Mouse (Mus musculus): ENCODE measurements at regions not wholly inside any gene's neighbourhood (a gene's known extent, or its start where the extent isn't known, plus 50 kb on each side); places are given as distances from the start of the nearest gene placed in this dataset.

GRCm38 (mm10) chr3:19829752-19830151 is 127.1 kb upstream of the Cp start:
- Histone ChIP-seq H3K4me2 (ENCODE audit: low read depth, low read length) (no peak overlapping the region), H3K4me3 (ENCODE audit: low read length) (no peak overlapping the region), H3K9me3 (replicated peaks; ENCODE audit: control insufficient read depth, low read length) (no peaks in the 10 kb centered on the region), H3K36me3 (ENCODE audit: control insufficient read depth, insufficient read depth) (no peaks in the 10 kb centered on the region), H3K4me1 (ENCODE audit: control insufficient read depth, insufficient read depth, low read length) (no peaks in the 10 kb centered on the region), H3K27me3 (ENCODE audit: control insufficient read depth, insufficient read depth, low read length) (no peaks in the 10 kb centered on the region), H3K9ac (ENCODE audit: low read length) (no peak overlapping the region), H3K27ac (ENCODE audit: low read length) (no peak overlapping the region)
- ATAC-seq (replicated peaks; ENCODE audit: extremely low read depth, insufficient read depth, low FRiP score) = no peak
- WGBS = 82% methylated on average over 2 of the region's 2 CpGs

- no peak for ATAC-seq (replicated peaks; ENCODE audit: extremely low read depth, insufficient read depth, low FRiP score)
- Histone ChIP-seq H3K4me3 (ENCODE audit: low read length) (no peak overlapping the region), H3K9ac (ENCODE audit: low read length) (no peak overlapping the region), H3K27me3 (ENCODE audit: control insufficient read depth, insufficient read depth, low read length) (no peaks in the 10 kb centered on the region), H3K4me2 (ENCODE audit: low read depth, low read length) (no peak overlapping the region), H3K27ac (ENCODE audit: low read length) (no peak overlapping the region), H3K4me1 (ENCODE audit: control insufficient read depth, insufficient read depth, low read length) (no peaks in the 10 kb centered on the region), H3K36me3 (ENCODE audit: control insufficient read depth, insufficient read depth) (no peaks in the 10 kb centered on the region), H3K9me3 (replicated peaks; ENCODE audit: control insufficient read depth, low read length) (no peaks in the 10 kb centered on the region)
- WGBS = 83% methylated on average over 6 of the region's 6 CpGs
Measured at GRCm38 (mm10) chr3:19848031-19848735, 108.7 kb upstream of the Cp start.

- Histone ChIP-seq H3K4me3 (ENCODE audit: low read length) (no peak overlapping the region), H3K4me2 (ENCODE audit: low read depth, low read length) (no peak overlapping the region), H3K4me1 (ENCODE audit: control insufficient read depth, insufficient read depth, low read length) (no peaks in the 10 kb centered on the region), H3K9ac (ENCODE audit: low read length) (no peak overlapping the region), H3K36me3 (ENCODE audit: control insufficient read depth, insufficient read depth) (no peaks in the 10 kb centered on the region), H3K9me3 (replicated peaks; ENCODE audit: control insufficient read depth, low read length) (no peaks in the 10 kb centered on the region), H3K27me3 (ENCODE audit: control insufficient read depth, insufficient read depth, low read length) (no peaks in the 10 kb centered on the region), H3K27ac (ENCODE audit: low read length) (no peak overlapping the region)
- 65% methylated on average over 1 of the region's 1 CpGs for WGBS
- no peak for ATAC-seq (replicated peaks; ENCODE audit: extremely low read depth, insufficient read depth, low FRiP score)
Measured at GRCm38 (mm10) chr3:19848736-19849269, 108.1 kb upstream of the Cp start.

- H3K27ac ChIP-seq (ENCODE audit: low read length) = no peak overlapping the region
- no peaks in the 10 kb centered on the region for H3K9me3 ChIP-seq (replicated peaks; ENCODE audit: control insufficient read depth, low read length)
- no peaks in the 10 kb centered on the region for H3K4me1 ChIP-seq (ENCODE audit: control insufficient read depth, insufficient read depth, low read length)
- H3K36me3 ChIP-seq (ENCODE audit: control insufficient read depth, insufficient read depth) = no peaks in the 10 kb centered on the region
- H3K27me3 ChIP-seq (ENCODE audit: control insufficient read depth, insufficient read depth, low read length) = no peaks in the 10 kb centered on the region
- 65% methylated on average over 2 of the region's 2 CpGs for WGBS
- H3K4me3 ChIP-seq (ENCODE audit: low read length) = no peak overlapping the region
- ATAC-seq (replicated peaks; ENCODE audit: extremely low read depth, insufficient read depth, low FRiP score) = no peak
- H3K4me2 ChIP-seq (ENCODE audit: low read depth, low read length) = no peak overlapping the region
- no peak overlapping the region for H3K9ac ChIP-seq (ENCODE audit: low read length)
Measured at GRCm38 (mm10) chr3:19882623-19883022, 74.2 kb upstream of the Cp start.

GRCm38 (mm10) chr3:19888405-19888804 is 68.4 kb upstream of the Cp start:
- no peak for ATAC-seq (replicated peaks; ENCODE audit: extremely low read depth, insufficient read depth, low FRiP score)
- no peak overlapping the region for H3K27ac ChIP-seq (ENCODE audit: low read length)
- H3K36me3 ChIP-seq (ENCODE audit: control insufficient read depth, insufficient read depth) = no peaks in the 10 kb centered on the region
- H3K9ac ChIP-seq (ENCODE audit: low read length) = no peak overlapping the region
- no peaks in the 10 kb centered on the region for H3K9me3 ChIP-seq (replicated peaks; ENCODE audit: control insufficient read depth, low read length)
- no peaks in the 10 kb centered on the region for H3K27me3 ChIP-seq (ENCODE audit: control insufficient read depth, insufficient read depth, low read length)
- no peak overlapping the region for H3K4me2 ChIP-seq (ENCODE audit: low read depth, low read length)
- no peak overlapping the region for H3K4me3 ChIP-seq (ENCODE audit: low read length)
- no peaks in the 10 kb centered on the region for H3K4me1 ChIP-seq (ENCODE audit: control insufficient read depth, insufficient read depth, low read length)

GRCm38 (mm10) chr3:19894258-19894629 is 62.6 kb upstream of the Cp start:
- H3K27me3 ChIP-seq (ENCODE audit: control insufficient read depth, insufficient read depth, low read length) = no peaks in the 10 kb centered on the region
- H3K4me2 ChIP-seq (ENCODE audit: low read depth, low read length) = peak overlapping the region; percentile 72
- H3K4me3 ChIP-seq (ENCODE audit: low read length) = peak overlapping the region; percentile 81
- peaks cover 17% of the 10 kb centered on the region for H3K4me1 ChIP-seq (ENCODE audit: control insufficient read depth, insufficient read depth, low read length)
- H3K36me3 ChIP-seq (ENCODE audit: control insufficient read depth, insufficient read depth) = no peaks in the 10 kb centered on the region; the same call in 1 of the 2 replicates
- peak overlapping the region; percentile 76 for H3K9ac ChIP-seq (ENCODE audit: low read length)
- no peaks in the 10 kb centered on the region for H3K9me3 ChIP-seq (replicated peaks; ENCODE audit: control insufficient read depth, low read length)
- 0 out of 2 replicates have a peak overlapping the region, but pooled peaks have one; percentile 18 for H3K27ac ChIP-seq (ENCODE audit: low read length)
- WGBS = 5% methylated on average over 10 of the region's 10 CpGs
- ATAC-seq (replicated peaks; ENCODE audit: extremely low read depth, insufficient read depth, low FRiP score) = peak; percentile 8; the same call in 1 of the 2 replicates

GRCm38 (mm10) chr3:19894630-19895578 is 62.0 kb upstream of the Cp start:
- ATAC-seq (replicated peaks; ENCODE audit: extremely low read depth, insufficient read depth, low FRiP score) = peak; percentile 98
- WGBS = under 1% methylated on average over 68 of the region's 68 CpGs
- peak overlapping the region; percentile 81 for H3K4me3 ChIP-seq (ENCODE audit: low read length)

GRCm38 (mm10) chr3:19895755-19896154 is 61.1 kb upstream of the Cp start:
- Histone ChIP-seq H3K4me1 (ENCODE audit: control insufficient read depth, insufficient read depth, low read length) (peaks cover 17% of the 10 kb centered on the region), H3K27ac (ENCODE audit: low read length) (peak overlapping the region; percentile 79; the same call in 1 of the 2 replicates), H3K4me3 (ENCODE audit: low read length) (peak overlapping the region; percentile 81), H3K27me3 (ENCODE audit: control insufficient read depth, insufficient read depth, low read length) (no peaks in the 10 kb centered on the region), H3K9me3 (replicated peaks; ENCODE audit: control insufficient read depth, low read length) (no peaks in the 10 kb centered on the region), H3K36me3 (ENCODE audit: control insufficient read depth, insufficient read depth) (peaks cover 3% of the 10 kb centered on the region; the same call in 1 of the 2 replicates), H3K4me2 (ENCODE audit: low read depth, low read length) (peak overlapping the region; percentile 72), H3K9ac (ENCODE audit: low read length) (peak overlapping the region; percentile 93)
- WGBS = 36% methylated on average over 5 of the region's 5 CpGs
- ATAC-seq (replicated peaks; ENCODE audit: extremely low read depth, insufficient read depth, low FRiP score) = no peak

More at GRCm38 (mm10) chr3:19894630-19895578, 62.0 kb upstream of the Cp start:
- Histone ChIP-seq H3K9ac (ENCODE audit: low read length) (peak overlapping the region; percentile 93), H3K9me3 (replicated peaks; ENCODE audit: control insufficient read depth, low read length) (no peaks in the 10 kb centered on the region), H3K27me3 (ENCODE audit: control insufficient read depth, insufficient read depth, low read length) (no peaks in the 10 kb centered on the region), H3K27ac (ENCODE audit: low read length) (peak overlapping the region; percentile 79), H3K4me1 (ENCODE audit: control insufficient read depth, insufficient read depth, low read length) (peaks cover 17% of the 10 kb centered on the region), H3K4me2 (ENCODE audit: low read depth, low read length) (peak overlapping the region; percentile 72), H3K36me3 (ENCODE audit: control insufficient read depth, insufficient read depth) (no peaks in the 10 kb centered on the region; the same call in 1 of the 2 replicates)
